Mouse (Mus musculus): ENCODE measurements at regions not wholly inside any gene's neighbourhood (a gene's known extent, or its start where the extent isn't known, plus 50 kb on each side); places are given as distances from the start of the nearest gene placed in this dataset.

DNA sequence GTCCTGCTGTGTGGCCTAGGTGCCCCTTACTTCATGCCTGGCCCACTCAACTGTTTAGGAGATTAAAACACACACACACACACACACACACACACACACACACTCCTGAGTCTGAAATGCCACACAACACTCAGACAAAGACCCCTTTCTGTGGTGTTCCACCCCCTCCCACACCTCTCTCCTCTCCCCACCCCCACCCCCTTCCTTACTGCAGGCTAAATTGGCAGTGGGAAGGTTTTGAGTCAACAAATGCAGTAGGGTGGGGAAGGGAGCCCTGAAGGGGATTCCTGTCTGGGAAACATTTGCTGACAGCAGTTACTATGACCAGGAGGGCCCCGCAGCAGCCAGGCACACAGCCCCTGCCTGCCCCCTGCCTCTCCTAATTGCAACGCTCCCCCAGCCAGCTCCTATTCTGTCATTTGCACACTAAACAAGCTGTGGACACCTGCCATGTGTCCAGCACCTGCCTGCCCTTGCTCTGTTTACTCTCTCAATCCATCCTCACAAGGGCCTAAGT lies 69.5 kb downstream of the Ephb3 start:
- Histone ChIP-seq H3K27ac (peak overlapping the region; percentile 86), H3K4me1 (peaks cover 66% of the 10 kb centered on the region), H3K27me3 (ENCODE audit: insufficient read depth, poor library complexity, severe bottlenecking) (no peaks in the 10 kb centered on the region), H3K36me3 (no peaks in the 10 kb centered on the region), H3K4me3 (no peak overlapping the region), H3K9me3 (0 out of 2 replicates have a peak, but pooled peaks cover 3% of the 10 kb centered on the region)
- WGBS: 9% methylated on average over 2 of the region's 2 CpGs
- DNase-seq (ENCODE audit: low spot score): peak; percentile 81

- H3K27me3 ChIP-seq (ENCODE audit: insufficient read depth, poor library complexity, severe bottlenecking): peaks cover 10% of the 10 kb centered on the region; the same call in 1 of the 2 replicates
- peaks cover 64% of the 10 kb centered on the region for H3K4me1 ChIP-seq
- H3K4me3 ChIP-seq: no peak overlapping the region
- 0 out of 2 replicates have a peak, but pooled peaks cover 3% of the 10 kb centered on the region for H3K9me3 ChIP-seq
- no peak for DNase-seq (ENCODE audit: low spot score)
- H3K36me3 ChIP-seq: no peaks in the 10 kb centered on the region
- no peak overlapping the region; the same call in 1 of the 2 replicates for H3K27ac ChIP-seq
- WGBS: 80% methylated on average over 11 of the region's 11 CpGs
Measured at GRCm38 (mm10) chr16:21277789-21278342, 73.3 kb downstream of the Ephb3 start.

- no peak overlapping the region for H3K27ac ChIP-seq
- H3K36me3 ChIP-seq: no peaks in the 10 kb centered on the region
- WGBS: 96% methylated on average over 7 of the region's 7 CpGs
- H3K27me3 ChIP-seq (ENCODE audit: insufficient read depth, poor library complexity, severe bottlenecking): peaks cover 15% of the 10 kb centered on the region; the same call in 1 of the 2 replicates
- H3K9me3 ChIP-seq: 0 out of 2 replicates have a peak, but pooled peaks cover 3% of the 10 kb centered on the region
- DNase-seq (ENCODE audit: low spot score): no peak
- H3K4me1 ChIP-seq: peaks cover 64% of the 10 kb centered on the region
- no peak overlapping the region for H3K4me3 ChIP-seq
Measured at GRCm38 (mm10) chr16:21278387-21278786, 73.8 kb downstream of the Ephb3 start.

- 78% methylated on average over 4 of the region's 4 CpGs for WGBS
- Histone ChIP-seq H3K27me3 (ENCODE audit: insufficient read depth, poor library complexity, severe bottlenecking) (peaks cover 19% of the 10 kb centered on the region; the same call in 1 of the 2 replicates), H3K27ac (peak overlapping the region; percentile 16; the same call in 1 of the 2 replicates), H3K36me3 (no peaks in the 10 kb centered on the region), H3K9me3 (0 out of 2 replicates have a peak, but pooled peaks cover 3% of the 10 kb centered on the region), H3K4me1 (peaks cover 56% of the 10 kb centered on the region), H3K4me3 (no peak overlapping the region)
- DNase-seq (ENCODE audit: low spot score): no peak
Measured at GRCm38 (mm10) chr16:21280200-21280627, 75.7 kb downstream of the Ephb3 start.

DNA sequence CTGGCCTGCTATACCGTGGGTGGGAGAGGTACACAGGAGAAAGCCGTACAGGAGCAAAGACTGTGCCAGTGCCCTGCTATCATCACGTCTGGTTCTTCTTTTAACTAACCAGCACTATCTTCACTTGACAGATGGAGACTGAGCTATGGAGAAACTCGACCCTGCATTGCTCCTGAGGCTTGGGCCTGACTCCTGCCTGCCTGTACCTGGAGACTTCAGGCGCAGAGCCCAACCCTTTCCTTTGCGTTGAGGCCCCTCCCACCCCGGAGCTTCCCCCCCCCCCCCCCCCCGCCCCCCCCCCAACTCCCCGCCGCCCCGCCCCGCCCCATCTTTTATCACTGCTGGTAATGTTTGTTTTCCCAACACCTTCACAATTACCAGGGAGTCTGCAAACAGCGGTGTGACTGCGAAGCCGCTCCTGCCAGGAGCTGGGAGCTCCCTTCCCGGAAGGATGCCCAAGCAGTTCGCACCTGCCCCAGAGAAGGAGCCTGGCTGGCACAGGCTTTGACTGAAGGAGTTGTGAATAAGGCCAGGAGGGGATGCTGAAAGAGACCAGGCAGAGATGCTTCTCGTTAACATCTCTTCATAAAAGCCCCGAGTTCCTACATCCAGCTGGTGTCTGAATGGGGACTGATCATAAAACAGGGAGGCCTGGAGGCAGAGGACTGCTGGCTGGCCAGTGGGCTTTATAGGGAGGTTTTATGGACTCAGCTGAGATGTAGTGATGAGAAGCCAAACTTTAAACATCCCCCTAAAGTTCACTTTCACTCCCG lies 77.6 kb downstream of the Ephb3 start:
- Histone ChIP-seq H3K4me1 (peaks cover 75% of the 10 kb centered on the region), H3K27ac (peak overlapping the region; percentile 42; the same call in 1 of the 2 replicates), H3K9me3 (no peaks in the 10 kb centered on the region), H3K27me3 (ENCODE audit: insufficient read depth, poor library complexity, severe bottlenecking) (peaks cover 19% of the 10 kb centered on the region; the same call in 1 of the 2 replicates), H3K4me3 (peak overlapping the region; percentile 23), H3K36me3 (no peaks in the 10 kb centered on the region)
- no peak for DNase-seq (ENCODE audit: low spot score)
- 5% methylated on average over 16 of the region's 20 CpGs for WGBS

DNA sequence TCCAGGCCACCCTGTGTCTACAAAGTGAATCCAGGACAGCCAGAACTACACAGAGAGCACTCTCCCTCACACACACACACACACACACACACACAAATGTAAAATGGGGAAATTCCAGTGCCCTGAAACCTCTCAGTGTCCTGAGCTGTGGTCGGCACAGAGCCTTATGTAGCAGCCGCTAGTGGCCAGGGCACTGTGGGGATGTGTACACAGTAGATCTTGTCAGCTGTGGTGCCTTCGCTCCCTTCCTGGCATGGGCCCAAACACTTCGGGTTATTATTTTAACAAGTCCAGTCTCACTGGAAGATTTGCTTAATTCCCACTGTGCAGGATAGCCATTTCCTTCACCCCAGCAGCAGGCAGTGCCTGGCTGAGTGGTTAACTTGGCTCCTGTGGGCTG lies 81.5 kb downstream of the Ephb3 start:
- H3K4me1 ChIP-seq: peaks cover 55% of the 10 kb centered on the region
- no peaks in the 10 kb centered on the region for H3K9me3 ChIP-seq
- no peak for DNase-seq (ENCODE audit: low spot score)
- H3K36me3 ChIP-seq: no peaks in the 10 kb centered on the region
- no peak overlapping the region for H3K4me3 ChIP-seq
- peaks cover 22% of the 10 kb centered on the region for H3K27me3 ChIP-seq (ENCODE audit: insufficient read depth, poor library complexity, severe bottlenecking)
- WGBS: 68% methylated on average over 4 of the region's 4 CpGs
- 0 out of 2 replicates have a peak overlapping the region, but pooled peaks have one; percentile 49 for H3K27ac ChIP-seq

GRCm38 (mm10) chr16:21289528-21289927 lies 85.0 kb downstream of the Ephb3 start:
- Histone ChIP-seq H3K4me3 (no peak overlapping the region), H3K27me3 (ENCODE audit: insufficient read depth, poor library complexity, severe bottlenecking) (peaks cover 8% of the 10 kb centered on the region; the same call in 1 of the 2 replicates), H3K4me1 (peaks cover 51% of the 10 kb centered on the region), H3K9me3 (no peaks in the 10 kb centered on the region), H3K36me3 (no peaks in the 10 kb centered on the region), H3K27ac (0 out of 2 replicates have a peak overlapping the region, but pooled peaks have one; percentile 12)
- 65% methylated on average over 7 of the region's 7 CpGs for WGBS
- no peak for DNase-seq (ENCODE audit: low spot score)

DNA sequence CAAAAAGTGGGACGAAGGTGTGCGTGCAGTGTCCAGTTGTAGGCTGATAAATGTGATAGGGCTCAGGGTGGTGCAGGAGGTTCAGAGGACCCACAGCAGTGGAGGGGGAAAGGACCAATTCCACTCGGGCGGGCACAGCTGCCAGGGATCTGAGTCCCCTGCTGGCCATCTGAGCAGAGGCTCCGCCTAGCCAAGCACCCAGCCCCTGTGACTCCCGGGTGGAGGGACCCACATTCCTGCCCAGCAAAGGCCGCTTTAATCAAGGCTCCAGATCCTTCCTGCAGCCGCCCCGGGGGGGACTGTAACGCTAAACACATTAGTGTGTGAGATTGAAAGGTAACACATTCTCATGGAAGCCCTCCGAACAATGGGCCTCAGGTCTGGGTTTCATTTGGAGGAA lies 88.5 kb downstream of the Ephb3 start:
- H3K27ac ChIP-seq: peak overlapping the region; percentile 84
- H3K4me3 ChIP-seq: no peak overlapping the region
- 22% methylated on average over 11 of the region's 11 CpGs for WGBS
- H3K4me1 ChIP-seq: peaks cover 59% of the 10 kb centered on the region
- no peaks in the 10 kb centered on the region for H3K9me3 ChIP-seq
- no peaks in the 10 kb centered on the region for H3K36me3 ChIP-seq
- no peak for DNase-seq (ENCODE audit: low spot score)
- no peaks in the 10 kb centered on the region for H3K27me3 ChIP-seq (ENCODE audit: insufficient read depth, poor library complexity, severe bottlenecking)

DNA sequence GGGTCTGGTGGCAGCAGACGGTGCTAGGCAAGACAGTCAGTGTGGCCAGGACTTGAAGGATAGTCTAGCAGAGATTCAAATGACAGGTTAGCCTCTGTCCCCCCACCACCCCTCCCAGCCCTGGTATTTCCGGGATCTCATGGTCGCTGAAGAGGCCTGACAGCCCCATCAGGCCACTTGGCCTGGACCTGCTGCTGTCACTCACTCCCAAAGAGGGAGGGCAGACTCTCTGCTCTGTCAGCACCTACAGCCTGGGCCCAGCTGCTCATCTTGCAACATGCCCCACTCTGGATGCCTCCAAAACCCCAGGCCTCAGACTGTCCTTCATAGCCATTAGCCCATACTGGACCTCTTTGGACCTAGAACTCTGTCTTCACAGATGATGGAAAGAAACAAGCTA lies 89.0 kb downstream of the Ephb3 start:
- 14% methylated on average over 3 of the region's 3 CpGs for WGBS
- peaks cover 59% of the 10 kb centered on the region for H3K4me1 ChIP-seq
- no peaks in the 10 kb centered on the region for H3K27me3 ChIP-seq (ENCODE audit: insufficient read depth, poor library complexity, severe bottlenecking)
- peak overlapping the region; percentile 84 for H3K27ac ChIP-seq
- H3K4me3 ChIP-seq: 0 out of 2 replicates have a peak overlapping the region, but pooled peaks have one; percentile 6
- no peaks in the 10 kb centered on the region for H3K9me3 ChIP-seq
- peak; percentile 92 for DNase-seq (ENCODE audit: low spot score)
- H3K36me3 ChIP-seq: no peaks in the 10 kb centered on the region

DNA sequence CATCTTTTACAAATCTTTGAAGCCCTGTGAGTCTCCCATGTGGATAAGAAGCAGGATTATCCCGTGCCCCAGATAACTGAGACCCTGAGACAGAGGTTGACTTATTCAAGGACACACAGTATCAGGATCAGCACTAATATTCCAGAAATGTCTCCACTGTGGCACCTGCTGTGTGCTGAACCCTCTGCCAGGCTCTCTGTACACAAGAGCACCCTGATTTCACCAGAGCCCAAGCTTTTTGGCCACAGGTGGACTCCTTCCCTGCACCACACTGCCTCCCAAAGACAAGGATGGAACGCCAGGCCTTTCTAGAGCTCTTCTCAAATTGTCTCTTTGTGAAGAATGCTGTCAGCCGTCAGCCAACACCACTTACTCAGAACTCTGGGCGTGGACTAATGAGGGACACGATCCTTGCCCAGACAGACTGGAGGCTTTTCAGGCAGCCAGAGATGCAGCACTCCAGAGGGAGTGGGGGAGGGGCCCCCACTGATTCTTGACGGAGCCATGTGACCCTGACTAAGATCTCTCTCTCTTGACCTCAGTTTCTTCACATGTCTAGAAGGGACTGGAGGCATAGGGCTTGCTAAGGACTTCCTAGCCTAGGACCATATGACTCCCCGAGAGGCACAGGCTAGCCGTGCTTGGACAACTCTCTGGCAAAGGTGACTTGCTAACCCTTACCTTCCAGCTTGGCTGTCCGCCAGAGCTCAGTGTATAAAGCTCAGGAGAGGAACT lies 90.3 kb downstream of the Ephb3 start:
- Histone ChIP-seq H3K9me3 (no peaks in the 10 kb centered on the region), H3K4me3 (peak overlapping the region; percentile 20), H3K4me1 (peaks cover 56% of the 10 kb centered on the region), H3K36me3 (no peaks in the 10 kb centered on the region), H3K27ac (peak overlapping the region; percentile 84), H3K27me3 (ENCODE audit: insufficient read depth, poor library complexity, severe bottlenecking) (no peaks in the 10 kb centered on the region)
- 16% methylated on average over 9 of the region's 9 CpGs for WGBS
- peak; percentile 88 for DNase-seq (ENCODE audit: low spot score)

GRCm38 (mm10) chr16:21295956-21296733 lies 91.6 kb downstream of the Ephb3 start:
- H3K4me3 ChIP-seq: no peak overlapping the region
- DNase-seq (ENCODE audit: low spot score): no peak
- 68% methylated on average over 13 of the region's 13 CpGs for WGBS

DNA sequence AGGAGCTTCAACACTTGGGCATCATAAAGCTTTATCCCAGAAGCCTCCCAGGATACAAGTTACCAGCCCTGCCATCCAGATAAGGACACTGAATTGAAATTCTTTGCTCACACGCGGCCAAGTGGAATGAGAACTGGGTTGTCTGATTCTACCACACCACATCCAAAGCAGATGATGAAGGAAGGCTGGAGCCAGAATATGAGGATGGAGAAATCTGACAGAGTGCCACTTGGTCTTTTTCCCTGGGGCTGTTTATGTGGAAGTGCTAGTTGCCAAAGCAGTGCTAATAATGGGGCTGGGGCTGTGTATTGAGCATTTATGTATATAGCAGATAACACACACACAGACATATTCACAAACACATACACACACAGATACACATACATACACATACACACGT lies 92.2 kb downstream of the Ephb3 start:
- peaks cover 54% of the 10 kb centered on the region for H3K4me1 ChIP-seq
- DNase-seq (ENCODE audit: low spot score): no peak
- H3K36me3 ChIP-seq: no peaks in the 10 kb centered on the region
- no peak overlapping the region for H3K27ac ChIP-seq
- H3K4me3 ChIP-seq: no peak overlapping the region
- no peaks in the 10 kb centered on the region for H3K9me3 ChIP-seq
- WGBS: 60% methylated on average over 3 of the region's 3 CpGs
- H3K27me3 ChIP-seq (ENCODE audit: insufficient read depth, poor library complexity, severe bottlenecking): no peaks in the 10 kb centered on the region

More at GRCm38 (mm10) chr16:21295956-21296733, 91.6 kb downstream of the Ephb3 start:
- peak overlapping the region; percentile 84 for H3K27ac ChIP-seq
- peaks cover 54% of the 10 kb centered on the region for H3K4me1 ChIP-seq
- H3K27me3 ChIP-seq (ENCODE audit: insufficient read depth, poor library complexity, severe bottlenecking): no peaks in the 10 kb centered on the region
- H3K9me3 ChIP-seq: no peaks in the 10 kb centered on the region
- no peaks in the 10 kb centered on the region for H3K36me3 ChIP-seq

All from heart, embryonic 10.5 days (tissue).